Mouse (Mus musculus): ENCODE data around the gene Armc9.
A peak's percentile ranks its signal among the peaks of the same experiment; 100 is the strongest.

The Armc9 gene

DNA sequence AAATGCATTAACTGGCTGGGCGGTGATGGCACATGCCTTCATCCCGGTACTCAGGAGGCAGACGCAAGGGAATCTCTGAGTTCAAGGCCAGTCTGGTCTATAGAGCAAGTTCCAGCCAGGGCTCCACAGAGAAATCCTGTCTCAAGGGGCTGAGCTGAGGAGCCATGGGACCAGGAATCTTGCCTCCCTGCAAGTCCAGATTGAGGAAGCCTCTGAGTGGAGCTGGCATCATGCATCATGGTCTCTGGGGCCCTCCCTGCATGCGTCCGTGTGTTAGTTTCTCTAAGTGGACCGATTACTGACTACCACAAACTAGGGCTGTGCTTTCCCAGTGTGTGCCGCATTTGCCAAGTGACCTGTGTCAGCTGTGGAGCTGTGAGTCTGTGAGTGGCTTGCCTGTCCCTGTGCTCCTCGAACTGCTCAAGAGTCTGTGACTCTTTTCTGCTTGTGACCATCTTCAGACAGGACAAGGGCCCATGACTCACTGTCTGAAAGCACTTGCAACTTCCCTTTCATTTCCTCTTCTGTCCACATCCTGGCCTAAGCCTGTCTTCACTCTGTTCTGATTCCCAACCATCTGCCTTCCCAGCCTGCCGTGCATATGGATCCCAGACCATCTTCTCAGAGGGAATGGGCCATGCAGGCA is 74.7 kb downstream of the Armc9 start:
- no peak for DNase-seq

DNA sequence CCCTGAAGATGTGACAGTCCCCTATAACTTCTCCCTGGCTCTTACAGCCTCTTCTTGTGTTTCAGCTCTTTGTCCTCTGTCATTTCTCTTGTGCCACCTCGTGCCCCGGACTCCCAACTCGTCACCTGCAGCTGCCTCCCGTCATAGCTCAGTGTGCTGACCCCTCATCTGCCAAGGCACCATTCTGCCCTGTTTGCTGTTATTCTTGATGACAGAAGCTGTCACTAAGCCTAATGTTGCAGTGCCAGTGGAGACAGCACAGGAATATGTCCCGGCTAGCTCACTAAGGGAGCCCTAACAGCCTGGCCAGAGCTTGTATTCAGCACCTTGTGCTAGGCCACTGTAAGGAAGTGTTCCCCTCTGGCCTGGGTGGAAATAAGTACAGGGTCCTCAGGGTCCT is 78.1 kb downstream of the Armc9 start:
- no peak for DNase-seq

DNA sequence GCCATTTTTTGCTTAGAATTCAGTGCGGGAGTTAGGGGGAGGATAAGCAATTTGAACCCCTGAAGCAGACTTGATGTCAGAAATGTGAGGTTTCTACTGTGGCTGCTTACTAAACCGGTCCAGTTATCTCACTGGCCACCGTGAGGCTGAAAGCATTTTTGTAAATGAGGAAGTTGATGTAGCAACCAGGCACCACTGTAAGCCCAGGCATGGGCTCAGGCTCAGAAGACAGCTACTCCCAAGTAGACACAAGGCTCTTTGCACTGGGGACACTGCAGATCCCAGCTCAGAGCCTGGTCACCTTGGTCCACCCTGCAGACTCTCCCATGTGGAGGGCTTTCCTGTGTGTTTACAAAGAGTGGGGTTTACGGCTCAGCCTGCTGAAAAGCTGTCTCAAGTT is 79.2 kb downstream of the Armc9 start:
- no peak for DNase-seq

DNA sequence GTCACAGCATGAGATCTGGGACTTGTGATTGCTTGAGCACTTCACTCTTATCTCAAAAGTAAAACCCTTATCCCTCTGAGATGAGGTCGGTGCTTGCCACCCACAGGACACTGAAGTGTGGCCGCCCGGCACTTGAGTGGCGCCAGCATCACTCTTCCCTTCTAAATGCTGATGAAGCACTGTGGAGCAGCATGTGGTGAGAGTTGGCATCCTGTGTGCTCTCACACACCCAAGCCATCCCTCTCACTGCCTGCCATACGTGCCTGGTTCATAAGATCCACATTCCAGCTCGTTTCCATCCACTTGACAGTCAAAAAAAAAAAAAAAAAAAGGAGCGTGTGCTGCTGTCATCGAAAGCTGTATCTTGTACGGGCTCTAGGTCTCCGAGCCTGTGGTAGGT is 80.5 kb downstream of the Armc9 start:
- no peak for DNase-seq

DNA sequence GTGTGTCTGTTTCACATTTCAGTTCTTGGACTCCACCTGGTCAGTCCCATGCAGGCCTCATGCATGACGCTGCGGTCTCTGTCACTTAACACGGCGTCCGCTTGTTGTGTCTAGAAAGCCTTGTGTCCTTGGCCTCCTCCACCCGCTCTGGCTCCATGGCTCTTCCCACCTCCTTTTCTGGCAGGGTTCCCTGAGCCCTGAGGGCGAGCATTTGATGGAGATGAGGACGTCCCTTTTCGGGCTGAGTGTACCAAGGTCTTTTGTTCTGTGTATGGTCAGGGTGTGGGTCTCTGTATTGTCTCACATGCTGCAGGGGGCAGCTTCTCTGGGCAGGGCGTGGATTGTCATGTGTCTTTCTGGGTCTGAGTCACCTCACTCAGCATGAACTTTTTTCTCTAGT is 81.9 kb downstream of the Armc9 start:
- DNase-seq, result no peak

DNA sequence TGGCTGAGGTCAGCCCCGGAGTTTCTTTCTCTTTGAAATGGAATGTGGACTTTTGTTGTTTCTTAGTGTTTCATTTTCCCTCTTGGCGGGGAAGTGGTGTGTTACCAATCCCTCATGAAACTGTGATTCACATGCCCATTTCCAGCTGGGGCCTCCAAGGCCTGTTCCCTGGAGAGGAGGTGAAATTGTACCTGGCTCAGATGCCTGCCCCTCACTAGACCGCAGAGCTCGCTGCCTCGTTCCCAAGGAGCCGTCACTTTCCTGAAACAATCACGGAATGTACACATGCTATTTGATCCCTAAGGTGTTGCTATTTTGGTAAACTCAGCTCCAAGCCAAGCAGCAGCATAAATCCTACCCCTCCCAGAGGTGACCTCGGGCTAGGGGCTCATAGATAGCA is 84.4 kb downstream of the Armc9 start:
- no peak for DNase-seq

DNA sequence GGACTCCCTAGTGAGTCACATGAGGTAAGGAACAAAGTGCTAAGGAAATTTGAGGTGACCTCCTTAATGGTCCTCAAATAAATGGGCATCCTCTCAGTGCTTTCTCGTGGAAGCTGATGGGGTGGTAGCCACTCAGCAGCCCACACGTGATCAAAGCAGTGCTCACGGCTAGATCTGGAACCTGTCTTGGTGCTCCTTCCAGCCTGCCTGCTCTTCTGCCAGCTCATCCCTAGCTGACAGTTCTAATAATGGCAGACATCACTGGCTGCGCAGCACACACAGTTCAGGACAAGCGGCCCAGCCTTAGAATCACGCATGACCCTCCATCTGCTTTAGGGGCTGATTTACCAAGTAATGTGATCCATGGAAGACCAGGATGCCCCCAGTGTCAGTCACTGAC is 85.3 kb downstream of the Armc9 start:
- no peak for DNase-seq

DNA sequence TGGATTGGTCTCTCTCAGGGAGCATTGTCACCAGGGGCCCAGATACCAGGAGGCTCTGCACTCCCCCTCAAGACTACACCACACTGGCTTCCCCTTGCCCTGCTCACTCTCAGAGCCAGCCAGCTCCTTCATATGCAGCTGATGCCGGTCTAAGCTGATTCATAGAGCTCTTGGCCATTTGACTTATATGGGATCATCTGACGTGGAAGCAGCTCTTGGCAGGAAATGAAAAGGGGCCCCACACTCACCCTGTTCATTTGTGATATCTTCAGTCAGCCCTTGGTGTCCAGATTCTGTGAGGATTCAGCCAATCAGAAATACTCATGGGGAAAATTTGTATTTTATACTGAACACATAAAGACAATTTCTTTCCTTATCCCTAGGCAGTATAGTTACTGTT is 86.4 kb downstream of the Armc9 start:
- DNase-seq, result no peak

DNA sequence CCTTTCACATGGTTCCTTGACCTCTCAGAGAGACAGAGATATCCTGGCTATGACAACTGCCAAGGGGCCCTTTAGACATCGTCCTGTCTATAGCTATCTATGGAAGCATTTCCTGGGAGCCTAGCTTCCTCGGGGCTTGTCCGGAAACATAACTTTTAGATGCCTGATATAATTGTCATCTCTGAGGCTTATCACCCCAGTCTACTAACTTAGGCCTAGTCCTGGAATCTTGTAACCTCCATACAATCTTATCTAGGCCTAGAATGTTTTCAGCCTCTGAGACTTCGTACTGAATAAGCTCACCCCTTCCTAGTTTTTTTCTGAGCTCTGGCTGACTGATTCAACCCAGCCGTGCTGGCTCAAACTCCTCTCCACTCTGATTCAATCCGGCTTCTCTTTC is 88.9 kb downstream of the Armc9 start:
- no peak for DNase-seq

DNA sequence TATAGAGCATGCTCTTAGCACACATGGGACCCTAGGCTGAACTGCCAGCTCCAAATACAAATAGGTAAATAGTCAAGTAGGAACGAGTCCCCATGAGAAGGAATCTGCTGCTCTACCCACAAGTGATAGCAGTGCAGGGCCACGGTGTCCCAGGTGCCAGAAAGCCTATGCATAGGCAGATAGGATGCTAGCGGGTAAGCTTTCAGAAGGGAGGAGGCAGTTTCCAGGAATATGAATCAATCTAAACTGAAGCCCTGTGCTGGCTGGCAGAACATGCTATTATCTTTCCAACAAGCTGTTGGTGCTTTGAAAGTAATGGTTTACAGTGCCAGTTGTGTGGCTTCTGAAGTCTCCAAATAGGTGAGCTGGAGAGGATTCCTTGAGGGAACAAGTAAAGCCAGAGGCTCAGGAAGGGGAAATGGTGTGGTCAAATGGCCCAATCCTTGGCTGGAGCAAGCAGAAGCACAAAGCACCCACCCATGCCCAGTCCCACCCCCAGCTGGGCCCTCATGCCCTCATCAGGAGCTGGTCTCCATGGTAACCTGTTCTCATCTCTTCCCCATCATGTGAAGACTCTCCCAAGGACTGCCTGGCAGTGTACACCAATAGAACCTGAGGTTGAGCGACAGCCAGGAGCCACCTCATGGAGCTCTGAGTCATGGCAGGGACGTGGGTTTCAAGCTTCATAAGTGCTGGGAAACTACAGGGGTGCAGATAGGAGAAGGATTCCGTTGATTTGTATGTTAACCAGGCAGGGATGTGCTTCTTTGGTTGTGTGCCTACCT is 90.9 kb downstream of the Armc9 start:
- no peak for DNase-seq

DNA sequence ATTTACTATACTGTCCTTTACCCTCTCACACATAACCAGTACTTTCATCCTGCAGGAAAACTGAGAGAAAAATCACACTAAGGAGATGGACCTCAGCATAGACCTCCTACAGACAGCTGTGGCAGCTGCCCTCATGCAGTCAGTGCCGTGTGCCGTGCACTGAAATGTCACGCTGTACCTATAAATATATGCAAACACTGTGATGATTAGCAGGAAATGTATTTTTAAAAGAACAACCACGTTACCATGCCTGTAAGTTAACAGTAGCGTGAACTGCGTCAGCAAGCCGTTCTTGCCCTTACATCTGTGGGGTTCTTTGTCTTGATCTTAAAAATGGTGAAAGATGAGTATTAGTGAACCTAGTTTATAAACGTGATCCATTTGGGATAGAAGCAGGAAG is 98.8 kb downstream of the Armc9 start:
- DNase-seq, result no peak

DNA sequence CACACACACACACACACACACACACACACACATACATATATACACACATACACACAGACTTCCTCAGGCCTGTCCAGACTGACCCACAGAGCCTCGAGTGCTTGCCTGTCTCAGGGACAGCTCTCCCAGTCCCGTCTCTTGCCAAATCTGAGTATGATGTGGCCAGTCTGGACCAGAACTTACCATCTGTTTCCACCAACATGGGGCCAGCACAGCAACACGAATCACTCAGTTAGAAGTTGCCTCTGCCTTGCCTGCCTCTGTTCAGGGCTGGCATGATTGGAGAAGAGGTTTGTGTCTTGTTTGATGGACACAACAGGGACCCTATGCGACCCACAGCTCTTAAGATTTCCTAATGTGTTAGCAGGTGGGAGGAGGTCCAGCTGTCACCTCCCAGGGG is 101.7 kb downstream of the Armc9 start:
- peak; percentile 15 for DNase-seq

DNA sequence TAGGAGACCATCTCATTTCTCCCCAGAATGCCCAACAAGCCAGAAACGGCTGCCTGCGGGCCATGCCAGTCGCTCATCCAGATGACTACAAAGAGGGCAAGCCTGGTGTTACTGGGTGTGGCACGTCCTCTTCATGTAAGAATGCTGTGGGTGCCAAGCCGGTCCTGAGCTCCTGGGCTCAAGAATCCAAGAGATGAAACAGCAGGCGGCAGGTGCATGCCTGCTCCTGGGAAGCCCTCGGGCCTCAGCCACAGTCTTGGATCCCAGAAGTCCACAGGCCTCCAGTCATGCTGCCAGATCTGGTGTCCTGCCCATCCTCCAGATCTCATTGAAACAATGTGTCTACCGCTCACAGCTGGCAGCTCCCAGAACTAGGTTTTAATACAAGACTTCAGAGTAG is 102.6 kb downstream of the Armc9 start:
- DNase-seq, result no peak

DNA sequence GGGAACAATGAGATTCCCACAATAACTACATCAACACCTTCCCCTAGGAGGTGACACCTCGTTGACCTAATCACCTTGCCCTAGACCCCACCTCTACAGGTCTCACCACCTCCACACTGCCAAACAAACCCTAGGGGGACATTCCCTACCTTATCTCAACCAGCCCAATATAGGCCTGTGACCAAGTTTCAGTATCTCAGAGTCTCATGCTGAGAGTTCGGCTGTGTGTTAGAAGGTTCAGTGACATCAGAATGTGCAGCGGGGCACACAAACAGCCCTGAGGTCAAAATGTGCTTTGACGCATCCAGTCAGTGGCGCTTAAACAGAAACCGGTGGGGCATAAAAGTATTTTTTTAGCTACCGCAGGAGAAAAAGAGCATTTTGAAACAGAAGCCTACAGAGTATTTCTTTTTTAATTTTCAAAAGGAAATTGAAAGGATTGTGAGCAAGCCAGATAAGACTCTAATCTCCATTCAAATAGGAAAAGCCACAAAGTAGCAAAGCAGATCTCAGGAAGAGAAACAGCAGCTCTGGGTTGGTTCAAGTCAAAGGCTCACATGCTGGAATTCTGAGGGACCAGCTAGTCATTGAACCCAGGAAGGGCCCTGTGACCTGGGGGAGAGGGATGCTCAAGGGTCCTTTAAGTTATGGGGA is 103.7 kb downstream of the Armc9 start:
- no peak for DNase-seq

DNA sequence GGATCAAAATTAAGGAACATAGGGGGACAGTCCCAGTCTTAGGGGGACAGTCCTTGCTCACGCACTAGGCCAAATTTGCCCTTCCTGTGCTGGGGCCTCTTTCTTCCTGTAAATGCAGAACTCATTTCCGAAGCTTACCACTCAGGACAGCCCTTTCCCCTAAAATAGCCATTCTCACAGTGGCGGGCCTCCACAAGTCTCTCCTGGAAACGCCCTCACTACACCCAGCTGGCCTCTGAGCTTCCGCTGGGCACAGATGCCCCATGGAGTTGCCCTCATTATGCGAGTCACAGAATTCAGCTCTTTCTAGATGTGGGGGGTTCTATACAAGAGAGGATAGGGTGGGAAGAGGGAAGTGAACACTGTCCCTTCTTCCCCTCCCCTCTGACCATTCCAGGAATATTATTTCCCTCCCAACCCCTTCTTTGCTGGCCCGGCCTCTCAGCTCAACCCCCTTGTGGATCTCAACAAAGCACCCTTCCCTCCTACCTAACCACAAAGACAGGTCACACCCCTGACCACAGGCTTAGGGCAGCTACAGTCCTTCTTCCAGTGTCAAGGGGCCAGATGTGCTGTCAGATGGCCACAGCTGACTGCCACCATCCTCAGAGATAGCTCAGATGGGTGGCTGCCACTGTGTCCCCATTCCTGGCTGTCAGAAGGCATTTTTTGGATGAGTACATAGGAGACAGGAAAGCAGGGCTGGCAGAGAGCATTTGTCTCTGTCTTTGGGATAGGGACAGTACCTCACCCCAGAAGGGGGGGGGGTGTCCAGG is 109.2 kb downstream of the Armc9 start:
- DNase-seq, result no peak

DNA sequence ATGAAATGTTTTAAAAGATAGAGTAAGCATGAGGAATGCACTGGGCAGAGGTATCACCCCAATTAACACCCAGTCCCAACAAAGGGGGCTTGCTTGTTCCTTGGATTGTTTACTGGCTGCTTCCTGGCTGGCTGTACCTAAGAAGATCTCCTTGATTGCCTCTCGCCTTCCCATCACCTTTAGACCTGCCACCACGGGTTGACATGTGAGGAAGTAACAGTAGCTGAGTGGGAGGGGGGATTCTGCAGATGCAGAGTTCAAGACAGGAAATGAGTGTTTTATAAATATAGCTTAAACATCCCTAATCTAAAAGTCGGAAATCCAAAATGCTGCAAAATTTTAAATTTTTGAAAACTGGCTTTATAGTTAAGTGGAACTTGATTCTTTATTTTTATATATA is 110.5 kb downstream of the Armc9 start:
- no peak for DNase-seq

DNA sequence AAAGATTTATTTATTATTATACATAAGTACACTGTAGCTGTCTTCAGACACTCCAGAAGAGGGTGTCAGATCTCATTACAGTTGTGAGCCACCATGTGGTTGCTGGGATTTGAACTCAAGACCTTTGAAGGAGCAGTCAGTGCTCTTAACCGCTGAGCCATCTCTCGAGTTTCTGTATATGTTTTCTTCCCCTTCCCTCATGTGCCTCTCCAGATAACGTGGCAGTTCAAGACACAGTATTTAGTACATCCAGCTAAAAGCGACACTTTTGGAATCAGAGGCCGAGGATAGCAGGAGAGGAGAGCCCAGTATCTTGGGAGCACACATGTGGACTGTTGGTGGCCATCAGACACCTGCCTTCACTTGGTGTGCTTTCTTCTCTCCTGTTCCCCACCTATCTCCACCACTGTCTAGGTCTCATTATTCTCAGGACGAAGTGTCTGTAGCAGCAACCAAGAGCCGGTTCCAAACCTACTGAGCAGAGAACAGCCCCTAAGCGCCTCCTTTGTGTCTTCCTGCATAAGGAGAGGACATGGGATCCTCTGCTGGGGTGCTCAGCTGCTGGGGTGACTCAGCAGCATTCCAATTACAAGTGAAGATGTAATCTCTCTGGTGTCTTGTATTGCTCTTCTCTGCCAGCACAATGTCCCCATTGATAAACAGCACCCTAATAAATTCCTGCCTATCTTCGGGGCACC is 114.1 kb downstream of the Armc9 start:
- DNase-seq, result no peak

DNA sequence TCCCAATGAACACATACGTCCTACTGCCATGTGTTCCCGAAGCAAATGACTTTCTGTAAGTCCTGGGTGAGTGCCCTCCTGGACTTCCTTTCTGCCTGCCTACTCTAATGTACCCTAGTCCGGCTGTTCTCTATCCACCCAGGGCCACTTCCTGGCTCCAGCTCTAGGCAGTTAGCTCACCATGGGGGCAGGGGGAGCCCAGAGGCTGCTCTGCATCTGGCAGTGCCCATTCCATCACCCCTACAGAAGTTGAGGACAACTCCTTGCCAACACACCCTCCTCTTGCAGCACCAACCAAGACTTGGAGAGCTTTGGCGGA is 114.6 kb downstream of the Armc9 start:
- DNase-seq, result no peak

DNA sequence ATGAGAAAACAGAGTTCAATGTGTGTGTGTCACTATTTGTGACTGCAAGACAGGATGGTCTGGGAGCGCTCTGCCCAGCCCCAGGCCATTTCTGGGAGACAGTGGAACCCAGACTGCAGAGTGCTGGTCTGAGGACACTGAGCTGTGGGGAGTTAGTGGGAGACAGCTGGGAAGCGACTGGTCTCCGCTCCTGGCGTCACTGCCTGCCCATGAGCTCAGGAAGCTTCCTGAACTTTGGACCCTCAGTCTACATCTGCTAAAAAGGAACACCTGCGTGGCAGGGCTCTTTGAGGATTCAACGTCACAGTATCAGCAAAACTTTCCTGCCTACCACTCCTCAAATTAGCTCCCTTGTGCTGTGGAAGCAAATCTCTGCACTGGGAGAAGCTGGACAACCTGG is 117.1 kb downstream of the Armc9 start:
- DNase-seq, result no peak

DNA sequence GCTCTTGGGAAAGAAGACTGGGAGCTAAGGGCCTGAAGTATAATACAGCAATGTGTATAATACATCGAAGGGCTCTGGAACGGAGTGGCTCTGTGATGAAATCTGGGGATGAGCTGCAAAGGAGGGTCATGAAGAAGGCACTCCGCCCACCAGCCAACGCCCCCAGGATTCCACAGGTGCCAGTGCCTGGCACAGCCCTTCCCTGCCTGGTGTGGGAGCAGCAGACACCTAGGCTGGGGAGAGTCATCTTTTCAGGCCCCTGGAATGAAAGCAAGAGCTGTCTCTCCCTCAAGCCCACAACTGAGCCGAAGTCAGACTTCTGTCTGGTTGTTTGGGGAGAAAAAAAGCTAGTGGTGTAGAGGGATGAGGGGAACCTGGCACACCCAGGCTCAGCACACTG is 122.5 kb downstream of the Armc9 start:
- no peak for DNase-seq

DNA sequence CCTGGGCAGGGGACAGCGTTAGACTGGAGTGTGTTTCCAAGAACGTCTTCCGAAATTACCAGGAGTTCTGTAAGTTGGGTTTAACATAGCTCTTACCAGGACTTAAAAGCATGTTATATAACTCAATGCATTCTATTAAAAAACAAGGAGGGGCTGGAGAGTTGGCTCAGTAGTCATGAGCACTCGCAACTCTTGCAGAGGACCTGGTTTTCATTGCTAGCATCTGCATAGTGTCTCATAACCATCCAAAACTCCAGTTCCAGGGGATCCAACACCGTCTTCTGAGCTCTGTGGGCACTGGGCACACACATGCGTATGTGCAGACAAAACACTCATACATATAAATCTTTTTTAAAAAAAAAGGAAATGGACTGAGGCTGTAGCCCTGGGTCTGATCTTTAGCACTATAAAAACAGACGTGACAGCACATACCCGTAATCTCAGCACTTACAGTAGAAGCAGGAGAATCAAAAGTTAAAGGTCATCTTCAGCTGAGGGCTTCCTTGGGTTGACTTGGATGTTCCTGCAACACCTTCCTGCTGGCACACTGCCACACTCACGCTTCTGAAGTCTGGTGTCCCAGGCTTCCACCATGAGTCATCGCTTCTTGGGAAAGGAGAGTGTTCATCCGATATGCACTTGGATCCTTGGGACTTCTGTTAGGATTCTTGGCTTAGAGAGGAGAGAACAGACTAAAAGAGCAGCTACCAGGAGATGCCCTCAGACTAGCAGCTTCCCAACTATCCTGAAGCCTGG is 127.4 kb downstream of the Armc9 start:
- no peak for DNase-seq

DNA sequence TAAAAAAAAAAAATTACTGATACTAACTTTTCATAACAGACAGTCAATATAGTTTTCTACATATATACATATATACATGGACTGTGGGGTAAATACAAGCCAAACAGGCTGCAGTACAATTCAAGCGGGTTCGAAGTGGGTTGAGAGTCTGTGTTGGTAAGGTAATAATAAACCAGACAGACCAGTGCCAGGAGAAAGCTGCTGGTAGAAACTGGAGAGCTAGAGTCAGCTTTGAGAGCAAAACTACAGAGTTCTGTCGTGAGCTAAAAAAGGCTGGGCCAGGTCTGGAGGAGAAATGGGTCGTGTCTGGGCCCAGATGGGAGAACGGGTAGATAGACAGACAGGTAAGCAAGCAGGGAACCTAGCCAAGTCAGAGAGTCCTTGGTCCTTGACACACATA is 129.5 kb downstream of the Armc9 start:
- DNase-seq, result no peak

Measured in cerebellum, adult 11 months (tissue).